Mouse (Mus musculus): Measurements from ENCODE around the gene Cux1.

DNA sequence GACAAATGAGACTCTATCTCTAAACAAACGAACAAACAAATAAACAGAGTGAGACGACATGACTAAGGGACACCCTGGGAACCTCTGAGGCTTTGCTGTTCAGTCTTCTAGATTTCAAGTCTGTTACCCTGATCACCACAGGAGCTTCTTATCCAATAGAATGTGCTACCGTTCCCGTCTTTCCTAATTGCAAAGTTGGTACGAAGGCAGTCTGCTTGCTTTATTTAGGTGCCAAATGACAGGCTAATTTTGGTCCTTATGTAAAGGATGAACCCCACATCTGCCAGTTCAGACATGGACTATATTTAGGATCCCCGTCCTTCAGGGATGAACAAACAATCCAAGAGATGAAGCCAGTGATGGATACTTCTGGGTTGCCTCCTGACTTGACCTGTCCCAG, 269.6 kb downstream of the Cux1 start:
- TF ChIP-seq GATA1 (IDR thresholded peaks at IDR 0.05; ENCODE audit: borderline replicate concordance, low read length): no peak
- TF ChIP-seq FLI1 (IDR thresholded peaks at IDR 0.05; ENCODE audit: low read length): no peak
